Mouse (Mus musculus): ENCODE results near the gene Ctnna3.
"Not testable (repeated sequence)": the region's sequence is repeated elsewhere in the genome, so short reads cannot be mapped to it uniquely, and the experiment has no call there.

Gene Ctnna3

DNA sequence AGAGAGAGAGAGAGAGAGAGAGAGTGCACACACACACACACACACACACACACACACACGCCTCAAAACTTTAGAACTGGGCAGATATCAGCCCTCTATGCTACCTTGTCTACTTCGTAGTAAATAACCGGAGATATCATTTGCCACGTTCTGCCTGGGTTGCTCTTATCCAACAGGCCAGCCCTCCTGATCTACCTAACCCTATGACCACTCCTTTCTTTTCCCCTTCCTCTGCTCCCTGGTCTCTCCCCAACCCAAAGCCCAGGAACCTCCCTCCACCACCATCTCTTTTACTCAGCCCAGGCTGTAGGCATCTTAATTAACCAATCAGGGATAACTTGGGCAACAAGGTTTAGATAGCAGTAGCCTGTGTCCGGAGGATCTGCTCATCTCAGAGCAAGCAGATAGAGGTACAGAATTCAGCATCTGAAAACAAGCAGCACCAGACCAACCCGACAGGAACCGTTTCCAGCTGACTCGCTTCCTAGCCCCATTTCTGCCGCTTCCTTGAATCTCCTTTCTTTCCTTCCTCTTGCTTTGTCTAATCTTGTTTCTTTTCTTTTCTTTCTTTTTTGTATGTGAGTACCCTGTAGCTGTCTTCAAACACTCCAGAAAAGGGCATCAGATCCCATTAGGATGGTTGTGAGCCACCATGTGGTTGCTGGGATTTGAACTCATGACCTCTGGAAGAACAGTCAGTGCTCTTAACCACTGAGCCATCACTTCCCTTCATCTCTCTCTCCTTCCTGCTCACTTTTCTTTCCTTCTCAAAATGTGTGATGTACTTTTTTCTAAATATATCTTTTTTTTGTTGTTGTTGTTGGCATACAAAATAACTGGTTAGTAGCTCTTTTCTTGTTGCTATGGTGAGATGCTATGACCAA is 6.1 kb upstream of the Ctnna3 start:
- in situ Hi-C loops (cut with MboI; ENCODE audit: unreplicated experiment in 2 of 2) = no loop called here

DNA sequence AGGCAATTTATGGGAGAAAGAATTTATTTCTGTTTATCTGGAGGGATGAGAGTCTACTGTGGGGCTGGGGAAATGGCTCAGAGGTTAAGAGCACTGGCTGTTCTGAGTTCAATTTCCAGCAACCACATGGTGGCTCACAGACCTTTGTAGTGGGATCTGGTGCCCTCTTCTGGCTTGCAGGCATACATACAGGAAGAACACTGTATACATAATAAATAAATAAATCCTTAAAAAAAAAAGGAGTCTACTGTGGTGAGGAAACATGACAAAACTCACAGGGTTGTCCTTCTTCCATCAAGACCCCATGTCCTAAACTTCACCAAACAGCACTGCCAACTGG is 5.5 kb upstream of the Ctnna3 start:
- in situ Hi-C loops (cut with MboI; ENCODE audit: unreplicated experiment in 2 of 2) = no loop called here

DNA sequence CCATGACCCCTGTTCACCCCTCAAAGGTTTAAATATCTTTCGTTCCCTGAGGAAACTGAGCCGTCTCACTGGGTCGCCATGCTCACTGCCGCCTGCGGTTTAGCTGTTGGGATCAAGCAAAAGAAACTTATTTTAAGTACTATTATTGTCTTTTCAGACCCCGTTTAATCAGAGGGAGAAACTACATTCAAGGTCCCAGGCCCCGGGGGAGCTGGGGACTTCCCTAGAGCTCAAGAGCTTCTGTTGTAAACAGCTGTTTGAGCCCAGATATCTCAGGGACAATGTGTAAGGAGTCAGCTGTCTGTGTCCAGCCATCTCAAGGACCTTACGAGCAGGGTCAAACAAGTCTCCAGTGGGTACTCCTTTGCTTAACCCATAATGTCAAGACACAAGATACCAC is 2.8 kb upstream of the Ctnna3 start:
- in situ Hi-C loops (cut with MboI; ENCODE audit: unreplicated experiment in 2 of 2) = no loop called here

DNA sequence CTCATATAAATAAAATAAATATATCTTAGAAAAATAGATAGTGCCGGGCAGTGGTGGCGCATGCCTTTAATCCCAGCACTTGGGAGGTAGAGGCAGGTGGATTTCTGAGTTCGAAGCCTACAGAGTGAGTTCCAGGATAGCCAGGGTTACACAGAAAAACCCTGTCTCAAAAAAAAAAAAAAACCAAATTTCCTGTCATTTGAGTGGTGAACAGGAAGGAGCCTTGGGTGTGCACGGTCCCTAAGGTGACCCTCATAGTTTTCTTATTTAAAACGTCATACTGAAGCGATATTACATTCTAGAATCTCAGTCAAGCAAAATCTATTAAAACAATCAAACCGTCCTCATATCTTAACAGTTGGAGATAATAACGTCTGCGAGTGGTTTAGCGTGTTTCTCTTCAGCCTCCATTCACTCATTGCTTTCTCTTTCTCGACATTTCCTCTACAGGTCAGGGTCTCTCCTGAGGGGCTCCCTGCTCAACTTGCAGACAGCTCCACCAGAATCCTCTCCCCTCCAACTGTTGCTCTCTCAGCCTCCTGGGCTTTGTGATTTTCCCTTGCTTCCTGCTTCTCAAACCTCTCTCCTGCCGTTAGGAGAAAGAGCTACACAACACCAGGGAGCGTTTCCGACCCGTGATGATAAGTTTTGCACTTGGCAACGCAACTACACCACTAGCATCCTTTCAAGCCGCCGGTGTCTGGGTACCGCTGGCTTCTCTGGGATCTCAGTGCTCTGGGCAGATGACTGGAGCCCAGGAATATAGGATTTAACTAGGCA is 1.5 kb upstream of the Ctnna3 start:
- in situ Hi-C loops (cut with MboI; ENCODE audit: unreplicated experiment in 2 of 2) = no loop called here

DNA sequence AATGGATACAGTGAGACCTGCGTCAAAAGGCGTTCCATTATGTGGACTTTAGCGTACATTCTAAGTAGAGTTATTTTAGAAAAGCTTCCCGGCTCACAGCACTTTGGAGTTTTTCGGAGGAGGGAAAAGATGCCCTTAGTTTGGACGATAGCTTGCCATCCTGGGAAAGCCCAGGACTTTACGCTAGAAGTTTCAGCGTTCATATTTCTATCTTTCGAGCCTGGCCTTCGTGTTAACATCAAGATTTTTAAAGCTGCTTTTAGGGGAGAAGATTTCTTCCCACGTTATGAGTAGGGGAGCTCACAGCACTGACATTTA is 916 bp upstream of the Ctnna3 start:
- in situ Hi-C loops (cut with MboI; ENCODE audit: unreplicated experiment in 2 of 2) = no loop called here

DNA sequence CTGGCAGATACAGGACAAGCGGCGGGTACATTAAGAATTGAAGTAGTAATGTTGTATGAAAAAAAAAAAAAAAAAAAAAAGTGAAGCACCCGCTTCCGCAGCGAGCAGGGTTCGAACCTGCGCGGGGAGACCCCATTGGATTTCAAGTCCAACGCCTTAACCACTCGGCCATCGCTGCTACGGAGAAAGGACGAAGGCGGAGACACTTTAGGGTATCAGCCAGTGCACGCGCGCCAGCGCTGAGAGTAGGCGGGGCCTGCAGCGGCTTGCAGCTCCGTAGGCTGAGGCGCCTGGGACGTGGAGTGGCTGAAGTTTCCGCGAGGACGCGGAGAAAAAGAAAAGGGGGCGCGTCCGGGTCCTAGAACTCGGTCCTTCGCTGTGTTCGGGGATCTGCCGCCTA is 518 bp upstream of the Ctnna3 start:
- in situ Hi-C loops (cut with MboI; ENCODE audit: unreplicated experiment in 2 of 2) = no loop called here

DNA sequence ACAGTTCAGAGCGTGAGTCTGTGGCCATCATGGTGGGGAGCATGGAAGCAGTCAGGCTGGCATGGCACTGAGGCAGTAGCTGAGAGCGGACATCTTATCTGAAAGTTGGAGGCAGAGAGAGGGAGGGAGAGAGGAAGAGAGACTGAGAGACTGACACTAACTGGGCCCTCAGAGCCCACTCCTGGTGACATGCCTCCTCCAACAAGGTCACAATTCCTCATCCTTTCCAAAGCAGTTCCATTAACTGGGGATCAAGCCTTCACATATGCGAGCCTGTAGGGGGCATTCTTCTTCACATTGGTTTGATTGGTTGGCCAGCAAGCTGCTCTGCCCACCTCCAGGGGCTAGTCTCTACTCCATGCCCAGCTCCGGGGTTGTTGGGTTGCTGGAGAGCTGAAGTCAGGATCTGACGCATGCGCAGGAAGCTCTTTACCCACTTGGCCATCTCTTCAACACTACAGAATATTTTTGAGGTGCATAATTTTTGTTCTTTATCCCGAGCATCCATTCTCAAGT is 1.4 kb downstream of the Ctnna3 start:
- in situ Hi-C loops (cut with MboI; ENCODE audit: unreplicated experiment in 2 of 2) = no loop called here

DNA sequence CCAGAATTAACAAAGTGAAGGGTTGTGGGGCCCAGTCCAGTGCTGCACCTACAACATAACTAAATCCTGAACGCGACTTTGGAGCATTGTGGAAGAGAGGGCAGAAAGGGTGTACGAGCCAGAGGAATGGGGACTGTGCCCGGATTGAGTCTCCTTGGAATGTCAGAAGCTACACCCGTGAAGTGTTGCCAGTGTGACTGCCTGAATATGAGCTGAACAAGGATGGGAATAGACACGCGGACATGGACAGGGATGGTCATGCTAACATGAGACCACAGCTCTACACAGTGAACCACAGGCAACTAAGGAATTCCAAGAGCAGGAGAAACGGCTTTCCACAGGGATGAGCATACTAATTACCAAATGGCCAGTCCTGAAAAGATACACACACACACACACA is 2.2 kb downstream of the Ctnna3 start:
- in situ Hi-C loops (cut with MboI; ENCODE audit: unreplicated experiment in 2 of 2) = no loop called here

DNA sequence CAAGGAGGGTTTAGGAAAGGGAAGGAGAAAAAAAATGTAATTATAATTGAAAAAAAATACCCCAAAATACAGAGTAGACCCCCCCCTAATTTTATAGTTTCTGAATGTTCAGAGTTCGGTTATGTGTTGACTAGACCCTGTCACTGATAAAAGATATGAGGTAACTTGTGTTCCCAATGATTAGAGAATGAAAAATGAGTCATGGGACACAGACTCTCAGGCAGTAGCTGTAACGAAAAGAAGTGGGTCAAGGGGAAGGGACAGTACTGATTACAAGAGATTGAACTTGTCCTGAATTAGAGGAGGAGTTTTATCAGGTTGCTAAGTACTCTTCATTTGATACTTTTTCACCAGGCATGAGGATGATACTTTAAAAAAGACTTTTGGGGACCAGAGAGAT is 3.0 kb downstream of the Ctnna3 start:
- in situ Hi-C loops (cut with MboI; ENCODE audit: unreplicated experiment in 2 of 2) = no loop called here

DNA sequence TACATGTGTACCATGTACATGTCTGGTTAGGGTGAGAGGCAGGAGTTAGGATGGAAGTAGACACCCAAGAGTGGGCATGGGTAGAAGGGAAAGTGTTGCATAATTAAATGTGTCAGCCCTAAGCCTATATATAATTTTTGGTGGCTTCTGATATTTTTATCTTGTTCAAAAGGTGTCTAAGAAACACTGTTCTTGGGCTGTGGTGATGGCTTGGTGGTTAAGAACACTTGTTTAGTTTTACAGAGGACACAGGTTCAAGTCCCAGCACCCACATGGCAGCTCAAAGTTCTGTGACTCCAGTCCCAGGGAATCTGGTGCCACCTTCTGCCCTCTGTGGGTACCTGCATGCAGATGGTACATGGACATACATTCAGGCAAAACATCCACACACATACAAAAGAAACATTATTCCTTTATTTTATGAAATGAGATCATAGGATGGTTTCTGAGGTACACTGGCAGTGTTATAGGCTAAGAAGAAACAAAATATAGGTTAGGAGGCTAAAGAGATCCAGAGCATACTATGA is 8.9 kb downstream of the Ctnna3 start:
- in situ Hi-C loops (cut with MboI; ENCODE audit: unreplicated experiment in 2 of 2) = no loop called here

DNA sequence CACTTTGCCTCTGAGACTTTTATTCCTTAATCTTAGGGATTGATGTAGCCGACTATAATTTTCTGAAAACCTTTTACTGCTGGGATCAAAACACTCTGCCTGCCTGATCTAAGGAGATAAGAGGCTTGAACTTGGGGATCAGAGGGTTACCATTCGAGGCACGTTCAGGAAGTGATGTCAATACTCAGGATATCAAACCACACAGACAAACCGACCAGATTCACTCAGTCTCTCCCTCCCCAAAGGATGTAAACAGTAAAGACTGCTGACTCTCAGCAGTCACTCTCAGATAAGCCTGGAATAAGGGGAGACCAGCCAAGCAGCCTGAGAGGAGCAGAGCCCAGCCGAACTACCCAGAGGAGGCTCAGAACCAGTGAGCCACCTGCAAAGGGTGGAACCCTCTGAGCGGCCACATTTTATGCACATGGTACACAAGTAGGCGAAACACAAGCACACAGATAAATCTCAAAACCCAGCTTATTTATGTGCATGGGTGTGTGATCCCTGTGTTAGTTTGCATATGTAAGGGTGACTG is 9.9 kb downstream of the Ctnna3 start:
- in situ Hi-C loops (cut with MboI; ENCODE audit: unreplicated experiment in 2 of 2) = no loop called here

DNA sequence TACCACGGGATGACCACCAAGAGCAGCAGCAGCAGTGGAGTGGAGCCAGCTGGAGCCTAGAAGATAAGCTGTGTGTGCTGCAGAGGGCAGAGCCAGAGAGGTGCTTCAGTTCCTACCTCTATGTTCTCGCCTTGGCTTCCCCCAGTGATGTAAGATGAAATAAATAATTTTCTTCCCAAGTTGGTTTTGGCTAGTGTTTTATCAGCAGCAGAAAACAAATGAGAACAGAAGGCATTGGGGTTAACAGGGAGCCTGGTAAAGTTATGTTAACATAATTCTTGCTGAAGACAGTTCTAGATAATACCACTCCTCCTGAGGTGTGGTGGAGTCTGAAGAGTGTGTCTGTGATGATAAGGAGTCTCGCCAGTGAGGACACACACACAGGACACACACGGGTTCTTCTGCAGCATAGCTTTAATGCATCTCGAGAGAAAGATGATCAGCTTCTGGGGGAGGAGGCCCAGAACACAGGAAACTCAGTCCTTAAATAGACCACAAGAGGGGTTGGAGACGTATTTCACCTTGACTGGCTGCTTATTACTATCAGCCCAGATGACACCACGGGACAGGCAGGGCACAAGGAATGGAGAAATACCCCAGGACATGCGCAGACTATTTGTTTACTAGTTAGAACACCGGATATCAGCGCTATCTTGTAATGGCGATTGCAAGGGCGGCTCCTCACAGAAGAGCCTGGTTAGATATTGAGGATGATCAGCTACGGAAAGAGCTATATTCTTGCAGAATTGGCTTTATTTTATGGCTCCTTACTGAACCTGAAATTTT is 14.9 kb downstream of the Ctnna3 start:
- in situ Hi-C loops (cut with MboI; ENCODE audit: unreplicated experiment in 2 of 2) = not testable (repeated sequence)

DNA sequence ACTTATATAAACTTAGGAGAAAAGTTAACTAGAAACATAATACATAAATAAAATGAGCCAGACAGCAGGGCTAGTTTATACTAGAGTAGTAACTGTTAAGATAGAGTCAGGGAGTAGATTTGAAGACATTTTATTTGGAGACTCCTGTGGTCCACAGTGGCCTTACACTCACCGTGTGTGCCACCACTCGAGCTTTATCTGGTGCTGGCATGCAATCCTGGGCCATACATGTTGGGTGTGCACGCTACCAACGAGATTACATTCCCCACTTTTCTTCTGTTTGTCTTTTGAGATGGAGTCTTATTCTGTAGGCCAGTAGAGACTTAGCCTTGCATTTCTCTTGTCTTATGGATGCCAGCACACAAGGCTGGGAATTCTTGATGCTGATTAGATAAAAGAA is 24.0 kb downstream of the Ctnna3 start:
- in situ Hi-C loops (cut with MboI; ENCODE audit: unreplicated experiment in 2 of 2) = no loop called here

DNA sequence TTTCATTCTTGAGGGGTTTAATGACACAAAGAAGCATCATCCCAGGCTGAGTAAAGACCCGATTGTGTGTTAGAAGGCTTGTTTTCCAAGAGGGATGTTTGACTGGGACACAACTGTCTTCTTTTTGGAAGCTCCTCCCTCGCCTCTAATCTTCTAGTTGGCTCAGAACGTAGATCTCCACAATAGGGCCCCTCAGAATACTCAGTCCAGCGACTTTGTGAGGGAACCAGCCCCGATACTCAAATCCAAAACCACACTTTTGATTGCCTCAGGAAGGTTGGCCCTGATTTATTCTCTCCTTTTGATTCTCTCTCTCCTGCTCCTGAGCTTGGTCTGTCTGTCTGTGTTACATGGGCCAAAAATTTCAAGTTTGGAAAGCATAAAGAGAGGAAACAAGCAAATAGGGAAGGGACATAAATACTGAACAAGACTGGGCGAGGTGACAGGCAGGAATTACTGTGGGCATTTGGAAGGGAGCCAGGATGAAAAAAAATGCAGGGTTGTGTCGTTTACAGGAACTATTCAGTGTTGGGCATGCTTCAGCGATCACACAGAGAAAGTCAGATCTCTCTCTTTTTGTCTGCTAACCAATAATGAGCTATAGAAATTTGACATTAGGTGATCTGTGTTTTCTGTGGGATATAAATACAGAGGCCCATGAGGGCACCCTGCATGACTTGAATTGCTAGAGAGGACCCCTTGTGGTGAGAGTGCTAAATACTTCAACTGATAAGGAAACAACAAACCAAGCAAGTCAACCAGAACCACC is 25.4 kb downstream of the Ctnna3 start:
- in situ Hi-C loops (cut with MboI; ENCODE audit: unreplicated experiment in 2 of 2) = no loop called here

DNA sequence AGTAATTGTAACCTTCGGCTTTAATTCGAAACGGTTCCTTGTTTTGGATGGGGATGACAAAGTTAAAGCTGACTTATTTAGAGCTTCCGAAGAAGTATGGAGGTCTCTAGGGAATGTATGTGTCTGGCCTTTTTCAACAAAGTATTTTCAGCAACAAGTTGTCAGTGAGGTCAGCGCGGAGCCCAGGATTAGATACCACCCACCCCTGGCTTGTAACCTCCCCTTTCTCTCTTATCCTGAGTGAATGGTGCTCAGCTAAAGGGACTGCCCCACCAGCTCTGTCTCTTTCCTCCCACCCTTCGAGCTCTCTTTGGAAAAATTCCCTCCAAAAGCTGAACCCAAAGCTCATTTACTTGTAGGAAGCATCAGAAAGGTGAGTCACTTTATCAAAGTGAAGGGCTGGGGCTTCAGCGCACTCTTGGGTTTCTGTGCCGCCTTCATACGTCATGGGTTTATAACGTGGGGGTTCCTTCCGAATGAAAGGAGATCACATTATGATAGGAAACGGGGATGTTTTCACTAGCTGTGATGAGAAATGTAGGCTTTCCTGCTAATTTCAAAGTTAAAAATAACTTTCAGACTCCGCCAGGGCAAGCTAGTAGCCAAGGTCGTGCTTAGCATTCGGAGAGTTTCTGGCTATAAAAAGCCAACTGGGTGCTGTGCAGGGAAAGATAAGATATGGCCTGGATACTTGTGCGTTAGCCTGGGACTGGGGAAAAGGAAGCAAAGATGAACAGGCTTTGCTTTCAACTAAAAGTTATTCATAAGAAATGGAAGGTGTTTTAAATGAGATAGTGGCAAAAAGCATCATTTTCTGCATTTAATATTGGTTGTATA is 27.6 kb downstream of the Ctnna3 start:
- in situ Hi-C loops (cut with MboI; ENCODE audit: unreplicated experiment in 2 of 2) = no loop called here

DNA sequence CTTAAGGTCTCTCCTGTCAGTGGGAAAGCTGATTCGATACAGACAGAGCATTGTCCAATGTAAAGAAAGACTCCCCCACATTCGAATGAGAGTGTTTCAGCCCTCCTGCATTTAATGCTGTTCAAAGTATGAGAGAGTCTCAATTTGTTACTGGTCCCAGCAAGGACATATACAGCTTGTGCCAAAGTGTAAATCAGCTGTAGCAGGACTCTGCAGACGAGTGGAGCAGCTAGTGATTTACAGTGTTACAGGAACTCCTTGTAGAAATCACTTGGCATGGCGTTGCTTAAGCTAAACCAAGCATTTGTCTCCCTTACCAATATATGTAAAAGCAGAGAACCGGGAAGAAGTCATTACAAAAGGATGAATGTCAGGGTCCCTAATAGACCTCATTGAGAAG is 31.0 kb downstream of the Ctnna3 start:
- in situ Hi-C loops (cut with MboI; ENCODE audit: unreplicated experiment in 2 of 2) = no loop called here

DNA sequence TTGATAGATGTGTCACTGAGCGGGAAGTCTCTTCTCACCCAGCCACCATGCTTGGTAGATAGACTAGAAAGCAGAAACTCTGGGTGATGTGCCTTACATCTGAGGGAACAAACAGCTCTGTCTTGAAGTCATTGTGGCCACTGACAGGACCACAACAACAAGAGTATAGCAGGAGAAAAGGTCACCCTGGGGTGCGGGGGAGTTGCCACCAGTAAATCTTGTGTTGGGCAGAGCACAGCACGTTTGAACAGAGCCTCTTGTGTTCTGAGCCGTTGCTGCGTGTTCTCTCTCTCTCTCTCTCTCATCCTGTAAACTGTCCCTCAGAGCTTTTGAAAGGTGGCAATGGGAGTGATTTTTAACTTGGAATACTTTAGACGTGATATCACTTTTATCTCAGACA is 42.6 kb downstream of the Ctnna3 start:
- in situ Hi-C loops (cut with MboI; ENCODE audit: unreplicated experiment in 2 of 2) = no loop called here

DNA sequence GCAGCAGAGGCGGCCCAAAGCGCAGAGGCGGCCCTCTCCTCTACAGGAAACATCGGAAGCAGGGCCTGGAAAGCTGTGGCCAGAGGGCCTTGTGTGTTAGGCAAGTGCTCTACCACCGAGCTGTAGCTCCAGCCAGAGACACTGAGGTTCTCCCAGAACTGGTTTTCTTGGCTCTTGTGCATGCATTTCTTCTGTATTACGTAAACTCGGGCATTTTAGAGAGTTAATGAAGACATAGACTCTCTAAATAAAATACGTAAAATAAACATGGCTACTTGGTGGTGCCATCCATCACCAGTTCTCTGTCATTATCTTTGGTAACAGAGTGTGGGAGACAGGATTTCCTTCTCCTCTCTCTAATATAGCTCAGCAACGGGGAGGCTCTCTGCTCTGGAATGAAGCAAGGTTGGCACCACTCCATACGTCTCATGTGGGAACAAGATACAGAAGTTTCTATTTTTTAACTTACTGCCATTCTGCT is 46.3 kb downstream of the Ctnna3 start:
- in situ Hi-C loops (cut with MboI; ENCODE audit: unreplicated experiment in 2 of 2) = no loop called here

DNA sequence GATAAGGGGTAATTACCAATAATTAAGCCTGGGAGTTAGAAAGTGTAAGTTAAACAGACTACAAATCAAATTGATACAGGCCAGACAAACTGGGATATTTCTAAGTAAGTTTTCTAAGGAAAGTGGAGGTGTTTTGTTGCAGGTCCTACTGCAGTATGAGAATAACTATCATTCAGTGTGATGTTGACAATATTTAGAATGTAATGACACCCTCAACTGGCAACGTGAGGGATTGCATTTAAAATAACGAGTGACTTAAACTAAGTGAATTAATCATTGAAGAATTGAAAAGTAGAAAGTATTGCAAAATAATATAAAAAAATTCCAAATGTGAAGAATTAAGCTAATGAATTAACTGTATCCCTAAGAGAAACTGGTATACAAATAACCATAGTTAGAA is 49.0 kb downstream of the Ctnna3 start:
- in situ Hi-C loops (cut with MboI; ENCODE audit: unreplicated experiment in 2 of 2) = no loop called here

Data from v-Abl transformed pro-B cells (cell line).